Mouse (Mus musculus): ENCODE results near the gene Mrps7. TPM values are rescaled to one million over a fixed set of nuclear protein-coding genes. Genes with fewer than 3 reads are reported as not detected.

The Mrps7 gene
- polyA plus RNA-seq, 1 experiment from 2014 or later: 79.2 TPM

- no peaks in the 10 kb centered on the region for H3K27me3 ChIP-seq (replicated peaks)
- H3K9ac ChIP-seq: no peak overlapping the region; the same call in 1 of the 2 replicates
- H3K4me2 ChIP-seq: no peak overlapping the region
- WGBS: 82% methylated on average over 9 of the region's 9 CpGs
- no peak overlapping the region for H3K4me3 ChIP-seq
- H3K9me3 ChIP-seq: no peaks in the 10 kb centered on the region
- no peak for ATAC-seq (ENCODE audit: extremely low read depth, insufficient number of reproducible peaks, low FRiP score, low TSS enrichment)
- H3K36me3 ChIP-seq: peaks cover 98% of the 10 kb centered on the region
- H3K27ac ChIP-seq (replicated peaks): no peak overlapping the region
- no peaks in the 10 kb centered on the region for H3K4me1 ChIP-seq
These were observed 15.7 kb upstream of the Mrps7 start for GRCm38 (mm10) chr11:115587984-115588383.

- H3K4me2 ChIP-seq: no peak overlapping the region
- no peak for ATAC-seq (ENCODE audit: extremely low read depth, insufficient number of reproducible peaks, low FRiP score, low TSS enrichment)
- peaks cover 98% of the 10 kb centered on the region for H3K36me3 ChIP-seq
- H3K4me1 ChIP-seq: no peaks in the 10 kb centered on the region
- no peaks in the 10 kb centered on the region for H3K27me3 ChIP-seq (replicated peaks)
- 84% methylated on average over 2 of the region's 2 CpGs for WGBS
- H3K9me3 ChIP-seq: no peaks in the 10 kb centered on the region
- H3K9ac ChIP-seq: no peak overlapping the region
- H3K27ac ChIP-seq (replicated peaks): no peak overlapping the region
- no peak overlapping the region for H3K4me3 ChIP-seq
These were observed 13.1 kb upstream of the Mrps7 start for GRCm38 (mm10) chr11:115590526-115591075.

- H3K27me3 ChIP-seq (replicated peaks): no peaks in the 10 kb centered on the region
- no peak overlapping the region for H3K4me2 ChIP-seq
- peaks cover 7% of the 10 kb centered on the region; the same call in 1 of the 2 replicates for H3K4me1 ChIP-seq
- H3K36me3 ChIP-seq: peaks cover 88% of the 10 kb centered on the region
- 93% methylated on average over 3 of the region's 3 CpGs for WGBS
- no peak overlapping the region for H3K27ac ChIP-seq (replicated peaks)
- no peak overlapping the region for H3K4me3 ChIP-seq
- ATAC-seq (ENCODE audit: extremely low read depth, insufficient number of reproducible peaks, low FRiP score, low TSS enrichment): no peak
- H3K9ac ChIP-seq: no peak overlapping the region
- no peaks in the 10 kb centered on the region for H3K9me3 ChIP-seq
These were observed 8.5 kb upstream of the Mrps7 start for GRCm38 (mm10) chr11:115595209-115595608.

GRCm38 (mm10) chr11:115598309-115598708 is 5.4 kb upstream of the Mrps7 start:
- Histone ChIP-seq H3K4me3 (no peak overlapping the region), H3K4me1 (peaks cover 34% of the 10 kb centered on the region), H3K27me3 (replicated peaks) (no peaks in the 10 kb centered on the region), H3K27ac (replicated peaks) (no peak overlapping the region), H3K9ac (no peak overlapping the region), H3K4me2 (no peak overlapping the region), H3K36me3 (peaks cover 65% of the 10 kb centered on the region), H3K9me3 (no peaks in the 10 kb centered on the region)
- ATAC-seq (ENCODE audit: extremely low read depth, insufficient number of reproducible peaks, low FRiP score, low TSS enrichment): no peak
- 87% methylated on average over 4 of the region's 4 CpGs for WGBS

GRCm38 (mm10) chr11:115599722-115600121 is 4.0 kb upstream of the Mrps7 start:
- H3K4me3 ChIP-seq: no peak overlapping the region
- H3K9ac ChIP-seq: no peak overlapping the region
- H3K27me3 ChIP-seq (replicated peaks): no peaks in the 10 kb centered on the region
- ATAC-seq (ENCODE audit: extremely low read depth, insufficient number of reproducible peaks, low FRiP score, low TSS enrichment): no peak
- 71% methylated on average over 7 of the region's 7 CpGs for WGBS
- H3K4me1 ChIP-seq: peaks cover 37% of the 10 kb centered on the region
- H3K36me3 ChIP-seq: peaks cover 51% of the 10 kb centered on the region
- H3K4me2 ChIP-seq: no peak overlapping the region
- H3K9me3 ChIP-seq: no peaks in the 10 kb centered on the region
- no peak overlapping the region; the same call in 1 of the 2 replicates for H3K27ac ChIP-seq (replicated peaks)

GRCm38 (mm10) chr11:115600743-115601142 is 3.0 kb upstream of the Mrps7 start:
- Histone ChIP-seq H3K9me3 (no peaks in the 10 kb centered on the region), H3K27ac (replicated peaks) (no peak overlapping the region), H3K36me3 (peaks cover 48% of the 10 kb centered on the region), H3K4me1 (peaks cover 47% of the 10 kb centered on the region), H3K4me2 (no peak overlapping the region), H3K9ac (0 out of 2 replicates have a peak overlapping the region, but pooled peaks have one; percentile 2), H3K27me3 (replicated peaks) (no peaks in the 10 kb centered on the region), H3K4me3 (no peak overlapping the region)
- 88% methylated on average over 15 of the region's 15 CpGs for WGBS
- no peak for ATAC-seq (ENCODE audit: extremely low read depth, insufficient number of reproducible peaks, low FRiP score, low TSS enrichment)

GRCm38 (mm10) chr11:115601174-115601573 is 2.6 kb upstream of the Mrps7 start:
- 0 out of 2 replicates have a peak overlapping the region, but pooled peaks have one; percentile 2 for H3K9ac ChIP-seq
- no peaks in the 10 kb centered on the region for H3K27me3 ChIP-seq (replicated peaks)
- H3K9me3 ChIP-seq: no peaks in the 10 kb centered on the region
- H3K36me3 ChIP-seq: peaks cover 48% of the 10 kb centered on the region
- H3K27ac ChIP-seq (replicated peaks): no peak overlapping the region; the same call in 1 of the 2 replicates
- no peak overlapping the region for H3K4me2 ChIP-seq
- 49% methylated on average over 4 of the region's 4 CpGs for WGBS
- H3K4me1 ChIP-seq: peaks cover 51% of the 10 kb centered on the region
- no peak overlapping the region for H3K4me3 ChIP-seq
- ATAC-seq (ENCODE audit: extremely low read depth, insufficient number of reproducible peaks, low FRiP score, low TSS enrichment): no peak

- no peak for ATAC-seq (ENCODE audit: extremely low read depth, insufficient number of reproducible peaks, low FRiP score, low TSS enrichment)
- peak overlapping the region; percentile 90 for H3K27ac ChIP-seq (replicated peaks)
- no peaks in the 10 kb centered on the region for H3K9me3 ChIP-seq
- H3K4me3 ChIP-seq: peak overlapping the region; percentile 96
- peak overlapping the region; percentile 98 for H3K9ac ChIP-seq
- H3K4me2 ChIP-seq: peak overlapping the region; percentile 78
- H3K27me3 ChIP-seq (replicated peaks): no peaks in the 10 kb centered on the region
- WGBS: 5% methylated on average over 15 of the region's 15 CpGs
- peaks cover 50% of the 10 kb centered on the region for H3K36me3 ChIP-seq
- H3K4me1 ChIP-seq: peaks cover 52% of the 10 kb centered on the region
These were observed 623 bp upstream of the Mrps7 start for GRCm38 (mm10) chr11:115603128-115603475.

GRCm38 (mm10) chr11:115604304-115604696 is 575 bp downstream of the Mrps7 start:
- under 1% methylated on average over 26 of the region's 26 CpGs for WGBS
- Histone ChIP-seq H3K9me3 (no peaks in the 10 kb centered on the region), H3K36me3 (peaks cover 51% of the 10 kb centered on the region), H3K4me3 (peak overlapping the region; percentile 96), H3K27me3 (replicated peaks) (no peaks in the 10 kb centered on the region), H3K27ac (replicated peaks) (peak overlapping the region; percentile 90), H3K4me2 (peak overlapping the region; percentile 78), H3K4me1 (peaks cover 52% of the 10 kb centered on the region), H3K9ac (peak overlapping the region; percentile 98)
- ATAC-seq (ENCODE audit: extremely low read depth, insufficient number of reproducible peaks, low FRiP score, low TSS enrichment): no peak

- Histone ChIP-seq H3K4me3 (no peak overlapping the region), H3K4me1 (peaks cover 37% of the 10 kb centered on the region), H3K36me3 (peaks cover 55% of the 10 kb centered on the region), H3K27me3 (replicated peaks) (no peaks in the 10 kb centered on the region), H3K27ac (replicated peaks) (peak overlapping the region; percentile 34; the same call in 1 of the 2 replicates), H3K9ac (no peak overlapping the region), H3K9me3 (no peaks in the 10 kb centered on the region), H3K4me2 (no peak overlapping the region)
- ATAC-seq (ENCODE audit: extremely low read depth, insufficient number of reproducible peaks, low FRiP score, low TSS enrichment): no peak
- 88% methylated on average over 18 of the region's 18 CpGs for WGBS
These were observed 3.0 kb downstream of the Mrps7 start for GRCm38 (mm10) chr11:115606733-115607132.

GRCm38 (mm10) chr11:115608421-115609399 is 5.0 kb downstream of the Mrps7 start:
- ATAC-seq (ENCODE audit: extremely low read depth, insufficient number of reproducible peaks, low FRiP score, low TSS enrichment): no peak
- 81% methylated on average over 23 of the region's 23 CpGs for WGBS
- H3K27ac ChIP-seq (replicated peaks): no peak overlapping the region

More at GRCm38 (mm10) chr11:115608421-115609399, 5.0 kb downstream of the Mrps7 start:
- Histone ChIP-seq H3K4me3 (no peak overlapping the region), H3K36me3 (peaks cover 48% of the 10 kb centered on the region), H3K9ac (0 out of 2 replicates have a peak overlapping the region, but pooled peaks have one; percentile 33), H3K9me3 (no peaks in the 10 kb centered on the region), H3K4me1 (peaks cover 37% of the 10 kb centered on the region), H3K4me2 (no peak overlapping the region), H3K27me3 (replicated peaks) (no peaks in the 10 kb centered on the region)
